Mouse (Mus musculus) right cerebral cortex, postnatal 25 days (tissue): ENCODE data around the gene Tgds.
A peak's percentile ranks its signal among the peaks of the same experiment; 100 is the strongest.
"Not testable (repeated sequence)": the region's sequence is repeated elsewhere in the genome, so short reads cannot be mapped to it uniquely, and the experiment has no call there.

Experiments
- DNase-seq: peaks from one replicate; pipeline ENCODE4 v3.0.0; 2022

The Tgds gene

GRCm38 (mm10) chr14:118132642-118132977 lies at the start of gene Tgds:
TSS of gene Tgds (minus strand) at chr14:118132755.
- DNase-seq, result peak; percentile 98

GRCm38 (mm10) chr14:118180711-118181177 lies 48.2 kb upstream of the Tgds start:
- peak; percentile 36 for DNase-seq

- no peak for DNase-seq
Observed at GRCm38 (mm10) chr14:118180117-118180557, 47.6 kb upstream of the Tgds start.

- DNase-seq, result no peak
Observed at GRCm38 (mm10) chr14:118179701-118180100, 47.1 kb upstream of the Tgds start.

GRCm38 (mm10) chr14:118179251-118179650 lies 46.7 kb upstream of the Tgds start:
- no peak for DNase-seq

GRCm38 (mm10) chr14:118175694-118176085 lies 43.1 kb upstream of the Tgds start:
- DNase-seq, result no peak

GRCm38 (mm10) chr14:118175071-118175693 lies 42.6 kb upstream of the Tgds start:
- DNase-seq, result no peak

- no peak for DNase-seq
Observed at GRCm38 (mm10) chr14:118173590-118174203, 41.1 kb upstream of the Tgds start.

- DNase-seq, result no peak
Observed at GRCm38 (mm10) chr14:118168776-118169175, 36.2 kb upstream of the Tgds start.

GRCm38 (mm10) chr14:118162640-118163039 lies 30.1 kb upstream of the Tgds start:
- no peak for DNase-seq

- DNase-seq, result no peak
Observed at GRCm38 (mm10) chr14:118161751-118162150, 29.2 kb upstream of the Tgds start.

GRCm38 (mm10) chr14:118157146-118157545 lies 24.6 kb upstream of the Tgds start:
- DNase-seq, result no peak

- no peak for DNase-seq
Observed at GRCm38 (mm10) chr14:118156740-118157139, 24.2 kb upstream of the Tgds start.

GRCm38 (mm10) chr14:118156056-118156455 lies 23.5 kb upstream of the Tgds start:
- not testable (repeated sequence) for DNase-seq

- no peak for DNase-seq
Observed at GRCm38 (mm10) chr14:118152294-118152651, 19.7 kb upstream of the Tgds start.

GRCm38 (mm10) chr14:118151651-118152293 lies 19.2 kb upstream of the Tgds start:
- no peak for DNase-seq

GRCm38 (mm10) chr14:118150656-118151551 lies 18.3 kb upstream of the Tgds start:
- DNase-seq, result no peak

GRCm38 (mm10) chr14:118148554-118148953 lies 16.0 kb upstream of the Tgds start:
- DNase-seq, result no peak

- DNase-seq, result no peak
Observed at GRCm38 (mm10) chr14:118148046-118148445, 15.5 kb upstream of the Tgds start.

GRCm38 (mm10) chr14:118142283-118142682 lies 9.7 kb upstream of the Tgds start:
- DNase-seq, result no peak

GRCm38 (mm10) chr14:118137487-118137886 lies 4.9 kb upstream of the Tgds start:
- DNase-seq, result no peak

- DNase-seq, result peak; percentile 95
Observed at GRCm38 (mm10) chr14:118136744-118137452, 4.3 kb upstream of the Tgds start, which contains the start of gene Gpr180. TSS of gene Gpr180 (plus strand) at chr14:118137158.
